Mouse (Mus musculus) mouse embryonic stem cell (cell line): ENCODE results near the gene Nck1.

Experiments
- in situ Hi-C, 2 experiments: fragments of 300-500 bp; cut with MboI; formaldehyde crosslinking; loops; 1 replicate in 1 of 2; 3 replicates in 1 of 2; pipeline ENCODE4 v1.14.3; 2019 to 2020; ENCODE audit warnings: low sequenced_read_pairs in 2 of 2, low pct_unique_long_range_greater_than_20kb in 1 of 2, mixed read lengths in 1 of 2; ENCODE audit not compliant: unreplicated experiment in 1 of 2

Gene Nck1

GRCm38 (mm10) chr9:100481626-100482025 is 64.3 kb downstream of the Nck1 start:
- in situ Hi-C loops = no loop called here

DNA sequence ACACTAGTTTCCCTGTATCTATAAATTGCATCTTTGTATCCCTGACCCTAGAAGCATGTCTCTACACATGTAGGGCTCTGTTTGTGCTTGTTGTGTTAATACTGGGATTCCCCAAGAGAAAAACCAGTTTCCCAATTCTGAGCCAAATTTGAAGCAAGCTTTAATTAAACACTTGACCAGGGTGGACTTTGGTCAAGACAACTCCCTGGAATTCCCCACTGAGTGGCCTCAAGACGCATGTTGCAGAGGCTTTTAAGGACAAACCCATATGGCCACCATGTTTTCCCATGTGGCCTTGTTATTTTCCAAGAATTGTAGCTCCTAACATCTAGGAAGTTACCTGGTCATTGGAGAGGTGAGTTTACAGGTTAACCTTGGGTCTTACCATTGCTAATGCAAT is 71.9 kb downstream of the Nck1 start:
- in situ Hi-C loops = loop anchor here in 1 of 2 experiments (25.0 kb wide), 1 partner anchor 438 kb away; no protein-coding TSS in a partner anchor

- in situ Hi-C loops = loop anchor here in 1 of 2 experiments (25.0 kb wide), 1 partner anchor 439 kb away; no protein-coding TSS in a partner anchor
Observed at GRCm38 (mm10) chr9:100473361-100473760, 72.6 kb downstream of the Nck1 start.

DNA sequence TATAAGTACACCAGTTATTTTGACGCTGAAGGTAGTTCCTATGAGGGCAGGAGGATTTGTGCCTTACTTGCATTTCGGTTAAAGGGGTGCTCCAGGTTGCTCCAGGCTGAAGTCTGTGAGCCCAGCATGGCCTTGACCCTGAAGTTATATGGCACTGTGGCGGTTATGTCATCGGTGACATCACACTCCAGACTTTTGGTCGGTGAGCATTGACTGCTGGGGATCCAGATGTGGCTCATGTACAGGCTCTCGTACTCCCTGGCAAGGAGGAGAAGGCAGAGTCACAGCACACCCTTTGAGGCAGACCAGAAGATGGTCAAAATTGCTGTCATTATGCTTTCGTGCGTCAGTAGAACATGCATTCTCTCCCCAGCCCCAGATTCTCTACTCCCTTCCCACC is 73.0 kb downstream of the Nck1 start:
- in situ Hi-C loops = loop anchor here in 1 of 2 experiments (25.0 kb wide), 1 partner anchor 439 kb away; no protein-coding TSS in a partner anchor

DNA sequence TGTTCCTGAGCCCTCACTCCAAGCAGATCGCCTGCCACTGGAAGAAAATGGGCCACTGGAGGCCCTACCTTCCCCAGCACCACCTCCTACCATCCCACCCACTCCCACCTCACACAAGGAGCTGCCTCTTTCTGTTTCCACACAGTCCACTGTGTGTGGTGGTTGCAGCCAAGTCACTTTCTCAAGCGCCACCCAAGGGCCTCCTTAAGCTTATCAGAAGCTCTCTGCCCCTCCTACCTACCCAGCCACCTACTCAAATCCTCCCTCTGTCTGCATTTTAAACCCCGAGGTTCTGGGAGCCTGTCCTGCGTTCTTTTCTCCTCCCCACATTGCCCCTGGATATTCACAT is 74.4 kb downstream of the Nck1 start:
- in situ Hi-C loops = loop anchor here in 1 of 2 experiments (25.0 kb wide), 1 partner anchor 441 kb away; no protein-coding TSS in a partner anchor

- in situ Hi-C loops = loop anchor here in 1 of 2 experiments (25.0 kb wide), 1 partner anchor 441 kb away; no protein-coding TSS in a partner anchor
Observed at GRCm38 (mm10) chr9:100470936-100471604, 74.9 kb downstream of the Nck1 start.

DNA sequence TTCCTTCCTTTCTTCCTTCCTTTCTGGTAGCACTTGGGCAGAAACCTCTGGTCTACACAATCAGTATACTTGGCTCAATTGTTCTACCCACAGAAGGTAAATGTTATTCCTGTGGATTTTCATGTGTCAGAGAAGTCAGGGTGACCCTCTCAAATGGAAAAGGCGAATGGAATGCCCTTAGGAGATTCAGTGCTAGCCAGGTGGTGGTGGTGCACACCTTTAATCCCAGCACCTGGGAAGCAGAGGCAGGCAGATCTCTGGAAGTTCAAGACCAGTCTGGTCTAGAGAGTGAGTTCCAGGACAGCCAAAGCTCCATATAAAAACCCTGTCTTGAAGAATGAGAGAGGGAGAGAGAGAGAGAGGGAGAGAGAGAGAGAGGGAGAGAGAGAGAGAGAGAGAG is 75.7 kb downstream of the Nck1 start:
- in situ Hi-C loops = loop anchor here in 1 of 2 experiments (25.0 kb wide), 1 partner anchor 442 kb away; no protein-coding TSS in a partner anchor

- in situ Hi-C loops = loop anchor here in 1 of 2 experiments (25.0 kb wide), 1 partner anchor 443 kb away; no protein-coding TSS in a partner anchor
Observed at GRCm38 (mm10) chr9:100469681-100470080, 76.3 kb downstream of the Nck1 start.

- in situ Hi-C loops = loop anchor here in 1 of 2 experiments (25.0 kb wide), 1 partner anchor 444 kb away; no protein-coding TSS in a partner anchor
Observed at GRCm38 (mm10) chr9:100468151-100468550, 77.8 kb downstream of the Nck1 start.

GRCm38 (mm10) chr9:100467653-100468052 is 78.3 kb downstream of the Nck1 start:
- in situ Hi-C loops = loop anchor here in 1 of 2 experiments (25.0 kb wide), 1 partner anchor 445 kb away; no protein-coding TSS in a partner anchor

DNA sequence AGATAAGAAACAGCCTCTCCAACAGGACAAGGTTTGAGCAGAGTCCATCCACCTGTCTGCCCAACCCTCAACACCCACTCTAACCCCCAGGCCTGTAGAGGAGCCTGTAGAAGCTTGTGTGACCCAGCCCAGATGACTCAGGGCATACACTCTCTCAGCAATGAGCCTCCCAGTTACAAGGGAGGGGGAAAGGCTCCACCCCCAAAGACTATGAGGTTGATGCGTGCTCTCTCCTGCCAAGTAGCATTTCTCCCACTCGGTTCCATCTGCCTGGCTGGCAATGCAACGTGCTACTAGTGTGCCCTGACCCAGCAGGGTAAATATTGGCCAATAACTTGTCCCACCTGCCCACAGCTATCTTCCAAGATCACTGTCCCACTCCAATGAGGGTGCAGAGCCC is 79.2 kb downstream of the Nck1 start:
- in situ Hi-C loops = loop anchor here in 1 of 2 experiments (25.0 kb wide), 1 partner anchor 446 kb away; no protein-coding TSS in a partner anchor

- in situ Hi-C loops = loop anchor here in 1 of 2 experiments (25.0 kb wide), 1 partner anchor 446 kb away; no protein-coding TSS in a partner anchor
Observed at GRCm38 (mm10) chr9:100465988-100466387, 79.9 kb downstream of the Nck1 start.

DNA sequence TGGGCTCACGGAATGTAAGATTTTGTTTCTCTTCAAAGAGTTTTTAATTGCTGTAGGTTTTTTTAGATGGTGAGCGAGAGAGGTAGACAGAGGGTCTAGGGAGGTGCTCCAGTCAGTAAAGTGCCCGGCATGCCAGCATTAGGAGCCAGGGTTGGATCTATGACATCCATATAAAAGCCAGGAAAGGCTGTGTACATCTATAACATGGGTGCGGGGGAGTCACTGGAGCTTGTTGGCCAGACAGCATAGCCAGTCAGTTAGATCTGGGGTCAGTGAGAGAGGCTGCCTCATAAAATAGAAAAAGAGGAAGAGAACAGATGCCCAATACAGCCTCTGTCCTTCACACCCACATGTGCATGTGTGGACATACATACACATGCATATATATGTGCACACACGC is 80.6 kb downstream of the Nck1 start:
- in situ Hi-C loops = loop anchor here in 1 of 2 experiments (25.0 kb wide), 1 partner anchor 447 kb away; no protein-coding TSS in a partner anchor

DNA sequence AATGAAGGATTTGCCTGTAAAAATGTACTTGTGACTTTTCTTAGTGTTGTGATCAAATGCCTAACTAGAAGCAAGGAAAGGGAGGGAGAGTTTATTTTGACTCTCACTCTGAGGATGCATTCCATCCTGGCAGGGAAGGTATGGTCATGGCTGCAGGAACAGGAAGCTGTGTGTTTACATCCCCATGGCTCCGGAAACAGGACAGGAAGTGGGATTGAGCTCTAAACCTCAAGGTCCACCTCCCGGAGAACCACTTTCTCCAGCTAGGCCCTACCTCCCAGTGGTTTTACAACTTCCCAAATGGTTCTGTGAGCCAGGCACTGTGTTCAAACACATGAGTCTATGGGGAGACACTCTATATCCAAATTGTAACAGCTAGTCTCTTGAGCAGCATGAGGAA is 82.2 kb downstream of the Nck1 start:
- in situ Hi-C loops = loop anchor here in 1 of 2 experiments (25.0 kb wide), 1 partner anchor 449 kb away; no protein-coding TSS in a partner anchor

GRCm38 (mm10) chr9:100462098-100462497 is 83.8 kb downstream of the Nck1 start:
- in situ Hi-C loops = loop anchor here in 1 of 2 experiments (25.0 kb wide), 1 partner anchor 450 kb away; no protein-coding TSS in a partner anchor

- in situ Hi-C loops = loop anchor here in 1 of 2 experiments (25.0 kb wide), 1 partner anchor 451 kb away; no protein-coding TSS in a partner anchor
Observed at GRCm38 (mm10) chr9:100461671-100462070, 84.3 kb downstream of the Nck1 start.

DNA sequence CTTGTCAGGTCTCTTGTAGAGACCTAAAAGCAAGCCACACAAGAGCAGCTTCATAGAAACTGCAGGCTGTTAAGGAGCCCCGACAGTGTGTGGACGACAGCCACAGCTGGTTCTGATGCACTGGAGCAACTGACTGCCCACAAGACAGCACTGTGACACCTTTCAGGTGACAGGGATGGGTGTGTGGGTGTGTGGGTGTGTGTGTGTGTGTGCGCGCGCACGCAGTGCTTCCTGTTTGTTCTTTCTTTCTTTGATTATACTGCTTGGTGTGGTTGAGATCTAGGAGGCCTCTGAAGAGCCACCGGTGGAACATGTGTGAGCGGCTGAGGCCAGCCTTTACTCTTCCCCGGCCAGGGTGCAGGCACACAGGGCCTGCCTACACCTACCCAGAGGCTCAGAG is 85.7 kb downstream of the Nck1 start:
- in situ Hi-C loops = loop anchor here in 1 of 2 experiments (25.0 kb wide), 1 partner anchor 452 kb away; no protein-coding TSS in a partner anchor

- in situ Hi-C loops = loop anchor here (10.0 to 25.0 kb wide), 2 partner anchors 454 to 547 kb away; no protein-coding TSS in a partner anchor
Observed at GRCm38 (mm10) chr9:100457971-100458681, 87.8 kb downstream of the Nck1 start.

GRCm38 (mm10) chr9:100454664-100454993 is 91.3 kb downstream of the Nck1 start:
- in situ Hi-C loops = loop anchor here (5.0 to 25.0 kb wide), 3 partner anchors 458 to 553 kb away; no protein-coding TSS in a partner anchor
